Comparison of ENCODE assay signal across 10 mouse cellular contexts in genomic region chr10:78255646-78256059, GRCm38 (mm10). TPM values are rescaled to one million over a fixed set of nuclear protein-coding genes. Genes with fewer than 3 reads are reported as not detected.
A peak's percentile ranks its signal among the peaks of the same experiment; 100 is the strongest.
DNase-seq lines count a peak whose midpoint lies in the region; ATAC-seq and TF ChIP-seq lines count a peak whose summit lies in the region.
"Had no signal": no experiment of that assay in that cellular context is flagged by ENCODE, and none has a peak within 500 bp of the region (broad histone marks: within the 10 kb centered on the region; RNA-seq: fewer than 3 reads in every experiment).

No protein-coding gene starts in this region.

- H3K9ac ChIP-seq in intestine, postnatal 0 days (ENCODE audit: low read depth, low read length) = no peak overlapping the region
- H3K9ac ChIP-seq: neural tube, embryonic 12.5 days had no signal

- no peaks in the 10 kb centered on the region for H3K36me3 ChIP-seq in intestine, postnatal 0 days (ENCODE audit: control insufficient read depth, insufficient read depth)
- H3K36me3 ChIP-seq in limb, embryonic 10.5 days = no peaks in the 10 kb centered on the region
- H3K36me3 ChIP-seq: neural tube, embryonic 12.5 days had no signal

- DNase-seq in layer of hippocampus, adult 2 months (ENCODE audit: low spot score in 2 of 2) = peak in 1 of 2 experiments; percentile 22
- no peak for DNase-seq in layer of hippocampus, adult 9-10 months (ENCODE audit: low spot score)
- DNase-seq in adrenal gland, adult (ENCODE audit: inconsistent age in 2 of 2, low spot score in 1 of 2) = peak; percentile 82 to 94
- DNase-seq in heart, adult 8-10 months (ENCODE audit: low spot score) = peak; percentile 57
- DNase-seq in lung, postnatal 10 days = peak; percentile 58
- DNase-seq in cerebellum, adult 9-11 months = no peak
- no peak for DNase-seq in limb, embryonic 10.5 days (ENCODE audit: low spot score)

- WGBS in intestine, postnatal 0 days = 68% methylated on average over 4 of the region's 4 CpGs
- 85% methylated on average over 4 of the region's 4 CpGs for WGBS in limb, embryonic 10.5 days

- no peaks in the 10 kb centered on the region for H3K9me3 ChIP-seq in intestine, postnatal 0 days (ENCODE audit: control insufficient read depth)
- H3K9me3 ChIP-seq in limb, embryonic 10.5 days (replicated peaks) = no peaks in the 10 kb centered on the region
- H3K9me3 ChIP-seq: neural tube, embryonic 12.5 days had no signal

- peak overlapping the region; percentile 23; the same call in 1 of the 2 replicates for H3K27ac ChIP-seq in layer of hippocampus, adult 2 months
- no peak overlapping the region for H3K27ac ChIP-seq in intestine, postnatal 0 days (ENCODE audit: low read depth, low read length)
- H3K27ac ChIP-seq in limb, embryonic 10.5 days = no peak overlapping the region
- H3K27ac ChIP-seq: neural tube, embryonic 12.5 days had no signal

- H3K4me1 ChIP-seq in intestine, postnatal 0 days (replicated peaks; ENCODE audit: control insufficient read depth, insufficient read depth, low read length) = no peaks in the 10 kb centered on the region
- H3K4me1 ChIP-seq in limb, embryonic 10.5 days = peaks cover 6% of the 10 kb centered on the region; the same call in 1 of the 2 replicates
- H3K4me1 ChIP-seq: neural tube, embryonic 12.5 days had no signal

- TF ChIP-seq CTCF in layer of hippocampus, adult 2 months (conservative IDR thresholded peaks at IDR 0.05) = no peak
- TF ChIP-seq CTCF in intestine, postnatal 0 days (IDR thresholded peaks at IDR 0.05; ENCODE audit: low read depth) = no peak

- no peak overlapping the region for H3K4me3 ChIP-seq in layer of hippocampus, adult 2 months
- H3K4me3 ChIP-seq in intestine, postnatal 0 days (ENCODE audit: low read depth, low read length) = no peak overlapping the region
- no peak overlapping the region for H3K4me3 ChIP-seq in limb, embryonic 10.5 days
- H3K4me3 ChIP-seq: neural tube, embryonic 12.5 days had no signal

- no peaks in the 10 kb centered on the region for H3K27me3 ChIP-seq in intestine, postnatal 0 days (replicated peaks; ENCODE audit: control insufficient read depth, insufficient read depth, low read length)
- peaks cover 4% of the 10 kb centered on the region; the same call in 1 of the 2 replicates for H3K27me3 ChIP-seq in limb, embryonic 10.5 days (ENCODE audit: low read depth, poor library complexity, severe bottlenecking)
- H3K27me3 ChIP-seq: neural tube, embryonic 12.5 days; Patski had no signal

- H3K4me2 ChIP-seq in intestine, postnatal 0 days (replicated peaks; ENCODE audit: low read depth) = no peak overlapping the region
- H3K4me2 ChIP-seq: neural tube, embryonic 12.5 days had no signal

- ATAC-seq in intestine, postnatal 0 days = no peak
- ATAC-seq: Patski had no signal

RNA-seq across cellular contexts. Expression of gene Trappc10, which starts 11.2 kb away (rescaled TPM):
- total RNA-seq in layer of hippocampus, adult 2 months (2021) = 10 to 100 TPM; 83.4 to 84.1 TPM
- 10 to 100 TPM; 43.6 to 62.3 (median 52.9) TPM for total RNA-seq in heart, adult 8-10 months (2022)
- 28.1 and 32.1 TPM in 2 replicates for polyA plus RNA-seq in intestine, postnatal 0 days (2015; fragmentation: Nextera tagmentation; extraction: Ambion mirVana)
- polyA plus RNA-seq in limb, embryonic 10.5 days (2016; fragmentation: Nextera tagmentation; extraction: Ambion mirVana) = 10.3 and 13.1 TPM in 2 replicates

Comparison
In these comparisons a context has a peak if more than half of its experiments do, and no peak if none do; other contexts are left out.
1. DNase-seq: peak in adrenal gland, adult (2 of 2), heart, adult 8-10 months (single experiment) and lung, postnatal 10 days (single experiment); none in layer of hippocampus, adult 9-10 months (single experiment), cerebellum, adult 9-11 months (single experiment) and limb, embryonic 10.5 days (single experiment).